Mouse (Mus musculus): ENCODE measurements at regions not wholly inside any gene's neighbourhood (a gene's known extent, or its start where the extent isn't known, plus 50 kb on each side); places are given as distances from the start of the nearest gene placed in this dataset.

GRCm38 (mm10) chr4:67646090-67646489 is 818.7 kb downstream of the Tlr4 start:
- DNase-seq (ENCODE audit: low read depth, low spot score) = no peak

DNA sequence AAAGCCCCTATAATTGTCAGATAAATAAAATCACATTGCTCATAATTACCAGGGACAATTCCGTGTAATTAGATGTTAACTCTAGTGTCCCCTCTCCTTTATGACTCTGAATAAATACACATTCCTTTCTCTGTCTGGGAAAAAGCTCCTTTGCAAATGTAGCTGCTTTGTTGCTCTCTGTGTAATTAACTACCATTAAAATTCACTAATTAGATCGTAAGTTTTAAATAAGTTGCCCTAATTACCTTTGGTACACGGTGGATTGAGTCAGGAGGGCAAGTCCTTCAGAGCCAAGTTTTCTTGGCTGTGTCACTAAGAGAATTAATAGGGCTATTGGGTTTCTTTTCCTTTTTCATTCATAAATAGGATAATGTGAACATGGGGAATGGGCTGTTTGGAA is 834.7 kb downstream of the Tlr4 start:
- DNase-seq (ENCODE audit: low read depth, low spot score) = no peak

DNA sequence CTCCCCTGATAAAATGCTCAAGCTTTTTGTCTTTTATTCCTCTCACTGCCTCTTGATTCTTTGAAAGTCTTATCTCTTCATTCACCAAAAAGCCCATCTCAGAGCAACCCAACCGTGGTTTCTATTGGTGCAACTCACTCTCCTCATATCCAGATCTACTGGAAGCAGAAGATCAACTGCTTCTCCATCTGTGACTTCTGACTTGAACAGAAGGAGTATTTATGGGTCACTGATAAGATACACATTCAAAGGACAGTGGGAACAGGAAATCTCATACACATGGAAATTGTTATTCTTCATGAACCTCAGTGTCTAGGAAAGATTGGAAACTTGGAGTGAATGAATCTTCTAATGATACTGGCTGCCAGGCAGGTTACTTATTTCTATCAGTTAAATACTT is 846.6 kb downstream of the Tlr4 start:
- DNase-seq (ENCODE audit: low read depth, low spot score) = no peak

- DNase-seq (ENCODE audit: low read depth, low spot score) = no peak
Observed at GRCm38 (mm10) chr4:67677589-67677988, 850.2 kb downstream of the Tlr4 start.

DNA sequence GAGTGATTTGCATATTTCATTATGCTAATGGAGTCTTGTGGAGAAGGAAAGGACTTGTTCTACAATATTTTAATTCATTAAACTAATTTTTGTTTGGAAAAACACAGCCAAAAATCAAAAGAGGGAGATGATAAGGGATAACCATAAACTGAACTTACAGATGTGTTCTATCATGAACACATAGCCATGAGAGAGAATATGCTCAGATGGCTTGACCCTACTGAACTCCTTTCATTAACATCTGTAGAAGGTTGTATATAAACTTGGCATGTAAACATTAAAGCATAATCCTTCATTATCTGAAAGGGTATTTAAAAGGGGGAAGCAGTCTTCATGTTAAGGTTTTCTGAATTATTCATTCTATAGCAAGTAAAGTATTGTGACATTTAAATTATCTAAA is 871.1 kb downstream of the Tlr4 start:
- no peak for DNase-seq (ENCODE audit: low read depth, low spot score)
